Mouse (Mus musculus) small intestine, adult 2 months (tissue): Measurements from ENCODE around the gene Cfap73. TPM values are rescaled to one million over a fixed set of nuclear protein-coding genes. Genes with fewer than 3 reads are reported as not detected.
A peak's percentile ranks its signal among the peaks of the same experiment; 100 is the strongest.

Experiments used
- H3K27ac ChIP-seq: fragments of 200-500 bp; 2 replicates; pipeline ENCODE4 v1.5.1; 2012; ENCODE audit warnings: low read depth, low read length, control low read depth, inconsistent platforms; ENCODE audit not compliant: insufficient read depth
- H3K27me3 ChIP-seq: fragments of 200-500 bp; 2 replicates; pipeline ENCODE4 v1.6.1; 2012; ENCODE audit warnings: mild to moderate bottlenecking, moderate library complexity, low read length, inconsistent platforms; ENCODE audit not compliant: control insufficient read depth, insufficient read depth
- H3K36me3 ChIP-seq: fragments of 200-500 bp; 2 replicates; pipeline ENCODE4 v1.6.1; 2012; ENCODE audit warnings: mild to moderate bottlenecking, low read length, control low read depth, inconsistent platforms; ENCODE audit not compliant: control insufficient read depth, insufficient read depth
- H3K4me1 ChIP-seq: fragments of 200-500 bp; 2 replicates; pipeline ENCODE4 v1.6.1; 2012; ENCODE audit warnings: low read length, inconsistent platforms, mixed read lengths; ENCODE audit not compliant: control insufficient read depth, insufficient read depth, insufficient read length
- H3K4me3 ChIP-seq: fragments of 200-500 bp; 2 replicates; pipeline ENCODE4 v1.5.1; 2012; ENCODE audit warnings: low read depth, mild to moderate bottlenecking, control low read depth, inconsistent platforms, low read length, moderate library complexity
- CTCF ChIP-seq: fragments of 200-500 bp; IDR thresholded peaks from 2 replicates; pipeline ENCODE4 v1.5.1; 2012; ENCODE audit warnings: low read depth, mild to moderate bottlenecking, control low read depth, inconsistent platforms, low read length, moderate library complexity, mixed read lengths; ENCODE audit not compliant: insufficient replicate concordance, insufficient read length; ENCODE audit errors: extremely low read depth
- POLR2A ChIP-seq: fragments of 200-500 bp; IDR thresholded peaks from 2 replicates; pipeline ENCODE4 v1.6.1; 2012; ENCODE audit warnings: low read depth, mild to moderate bottlenecking, control low read depth, inconsistent platforms, low read length, moderate library complexity
- WGBS: fragments of 180-500 bp; shearing (Covaris S2); methylation state at CpG from one replicate; pipeline ENCODE4 v1.1.7; 2018; 5-methylcytosine and 5-hydroxymethylcytosine counted together
- polyA plus RNA-seq: library from polyadenylated mRNA; depleted of rRNA; stranded (reverse); fragments of >200 nt; gene quantifications from 2 replicates; pipeline ENCODE4 v1.2.3, GENCODE M21; 2012

Cfap73 gene
- polyA plus RNA-seq, 1 experiment, result not detected

DNA sequence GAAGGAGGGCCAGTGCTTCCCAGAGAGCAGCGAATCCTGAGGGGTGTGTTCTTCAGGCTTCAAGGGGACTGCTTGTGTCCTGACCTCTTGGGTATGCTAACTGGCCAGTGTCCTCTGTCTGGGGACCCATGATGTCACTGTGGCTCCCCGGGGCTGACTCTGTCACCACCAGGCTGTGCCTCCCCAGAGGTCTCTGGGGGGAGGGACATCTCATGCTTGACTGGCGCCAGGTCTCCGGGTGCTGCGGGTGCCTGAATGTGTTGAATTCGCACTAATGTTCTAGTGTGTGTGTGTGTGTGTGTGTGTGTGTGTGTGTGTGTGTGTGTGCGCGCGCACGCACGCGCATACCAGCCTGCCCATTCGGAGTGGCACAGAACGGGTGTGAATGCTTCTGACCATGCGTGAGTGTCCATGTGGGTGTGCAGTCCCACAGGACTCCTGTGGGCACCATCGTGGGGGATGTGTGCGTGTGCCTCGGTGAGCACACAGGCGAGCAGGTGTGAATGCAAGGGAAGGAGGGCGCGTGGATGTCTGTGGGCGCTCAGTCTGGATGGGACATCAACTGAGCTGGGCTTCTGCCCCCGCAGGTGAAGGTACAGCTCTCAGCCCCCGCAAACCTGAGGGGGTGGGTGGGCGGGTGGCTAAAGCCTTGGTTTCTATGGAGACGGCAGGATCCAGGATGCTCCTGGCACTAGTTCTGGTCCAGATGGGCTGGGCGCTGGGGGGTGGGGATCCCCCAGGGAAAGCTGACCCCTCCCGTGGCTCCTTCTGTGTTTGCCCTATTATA, 19.1 kb upstream of the Cfap73 start:
- H3K4me1 ChIP-seq, result peaks cover 13% of the 10 kb centered on the region
- no peak for TF ChIP-seq POLR2A
- TF ChIP-seq CTCF, result no peak
- H3K4me3 ChIP-seq, result no peak overlapping the region
- H3K36me3 ChIP-seq, result no peaks in the 10 kb centered on the region
- no peak overlapping the region for H3K27ac ChIP-seq
- 78% methylated on average over 28 of the region's 28 CpGs for WGBS
- peaks cover 10% of the 10 kb centered on the region; the same call in 1 of the 2 replicates for H3K27me3 ChIP-seq

DNA sequence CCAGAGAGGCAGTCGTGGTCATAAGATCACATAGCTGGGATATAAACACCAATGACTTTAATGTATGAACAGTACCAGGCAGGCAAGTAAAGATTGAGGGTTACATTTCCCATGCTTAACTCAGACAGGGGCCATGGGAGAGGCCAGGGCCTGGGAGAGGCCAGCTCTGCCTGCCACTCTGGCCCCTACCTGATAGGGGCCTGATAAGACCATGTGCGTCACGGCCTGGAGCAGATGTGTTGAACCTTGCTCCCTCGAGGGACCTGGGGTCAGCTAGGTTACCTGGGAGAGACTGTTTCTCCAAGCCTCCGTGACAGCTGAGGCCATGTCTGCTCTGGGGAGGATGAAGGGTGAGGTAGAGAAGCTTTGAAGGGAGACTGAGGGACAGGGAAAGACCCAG, 17.2 kb upstream of the Cfap73 start:
- Histone ChIP-seq H3K4me1 (peaks cover 13% of the 10 kb centered on the region), H3K27ac (no peak overlapping the region), H3K4me3 (no peak overlapping the region), H3K36me3 (no peaks in the 10 kb centered on the region), H3K27me3 (peaks cover 10% of the 10 kb centered on the region; the same call in 1 of the 2 replicates)
- 25% methylated on average over 5 of the region's 5 CpGs for WGBS
- TF ChIP-seq POLR2A (no peak), CTCF (no peak)

DNA sequence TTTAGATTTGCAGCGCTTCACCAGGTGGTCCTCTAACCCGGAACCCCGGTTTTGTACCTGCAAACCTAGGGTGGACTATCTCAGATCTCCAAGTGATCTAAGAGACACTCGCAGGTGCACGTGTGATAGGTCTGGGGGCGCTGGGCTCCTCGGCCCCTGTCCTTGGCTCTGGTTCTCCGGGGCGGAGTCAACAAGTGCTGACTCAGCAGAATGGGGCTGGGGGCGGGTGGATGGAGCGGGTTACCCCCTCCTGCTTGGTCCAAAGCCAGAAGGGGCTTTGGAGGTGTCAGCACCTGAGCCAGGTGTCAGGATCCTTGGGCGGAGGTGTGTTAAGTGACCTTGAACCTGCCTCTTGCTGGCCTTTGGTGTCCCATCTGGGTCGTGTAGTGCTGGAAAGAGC, 15.9 kb upstream of the Cfap73 start:
- no peak overlapping the region for H3K27ac ChIP-seq
- H3K27me3 ChIP-seq, result peaks cover 10% of the 10 kb centered on the region; the same call in 1 of the 2 replicates
- no peaks in the 10 kb centered on the region for H3K36me3 ChIP-seq
- peaks cover 13% of the 10 kb centered on the region for H3K4me1 ChIP-seq
- H3K4me3 ChIP-seq, result no peak overlapping the region
- TF ChIP-seq POLR2A (no peak), CTCF (no peak)
- WGBS, result 29% methylated on average over 13 of the region's 13 CpGs

DNA sequence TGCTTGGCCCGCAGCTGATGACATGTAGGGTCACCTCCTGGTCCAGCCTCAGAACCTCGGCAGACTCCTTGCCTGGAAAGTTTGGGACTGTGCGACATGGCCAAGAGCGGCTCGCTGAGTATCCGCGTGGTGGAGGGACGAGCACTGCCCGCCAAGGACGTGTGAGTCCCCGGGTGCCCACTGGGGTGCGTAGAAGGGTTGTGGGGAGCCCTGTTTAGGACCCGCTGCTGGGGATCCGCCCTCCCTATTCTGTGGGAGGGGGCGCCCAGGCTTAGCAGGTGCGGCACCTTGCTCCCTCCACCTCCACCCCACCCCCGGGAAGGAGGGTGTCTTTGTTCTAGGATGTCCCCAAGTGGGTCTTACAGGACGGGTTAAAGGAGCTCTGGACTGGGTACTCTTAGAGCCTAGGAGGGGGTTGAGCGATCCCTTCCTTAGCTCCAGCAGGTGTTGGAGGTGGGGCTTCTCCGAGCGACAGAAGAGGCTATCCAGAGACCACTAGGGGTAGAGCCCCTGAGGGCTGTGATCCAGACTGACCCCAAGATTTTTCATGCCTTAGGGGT, 15.4 kb upstream of the Cfap73 start:
- Histone ChIP-seq H3K27ac (no peak overlapping the region), H3K4me3 (peak overlapping the region; percentile 51), H3K36me3 (no peaks in the 10 kb centered on the region), H3K4me1 (peaks cover 13% of the 10 kb centered on the region), H3K27me3 (peaks cover 10% of the 10 kb centered on the region; the same call in 1 of the 2 replicates)
- 3% methylated on average over 21 of the region's 21 CpGs for WGBS
- TF ChIP-seq POLR2A (no peak), CTCF (no peak)

GRCm38 (mm10) chr5:120648569-120649373, 14.7 kb upstream of the Cfap73 start, which contains the start of gene Rasal1:
Gene Rasal1, plus strand, starts transcription at chr5:120648812.
- TF ChIP-seq CTCF (peak; percentile 60; the same call in 1 of the 2 replicates), POLR2A (no peak)
- Histone ChIP-seq H3K27me3 (peaks cover 10% of the 10 kb centered on the region; the same call in 1 of the 2 replicates), H3K36me3 (no peaks in the 10 kb centered on the region), H3K4me3 (peak within 1 kb of the TSS; percentile 51), H3K4me1 (peaks cover 16% of the 10 kb centered on the region), H3K27ac (no peak within 1 kb of the TSS)
- 1% methylated on average over 51 of the region's 53 CpGs for WGBS

GRCm38 (mm10) chr5:120647814-120648491, 13.9 kb upstream of the Cfap73 start:
- TF ChIP-seq CTCF (no peak), POLR2A (no peak)
- Histone ChIP-seq H3K27me3 (peaks cover 10% of the 10 kb centered on the region; the same call in 1 of the 2 replicates), H3K27ac (no peak overlapping the region), H3K4me1 (peaks cover 19% of the 10 kb centered on the region), H3K4me3 (no peak overlapping the region), H3K36me3 (no peaks in the 10 kb centered on the region)
- WGBS, result 18% methylated on average over 12 of the region's 12 CpGs
